Mouse (Mus musculus) cerebellum, adult 2 months (tissue): ENCODE measurements around the gene Klhl22. TPM values are rescaled to one million over a fixed set of nuclear protein-coding genes. Genes with fewer than 3 reads are reported as not detected.

ENCODE experiments used
- DNase-seq, 2 experiments: peaks; one replicate each; pipeline ENCODE4 v3.0.0; 2021
- H3K27ac ChIP-seq: fragments of 200-500 bp; 2 replicates; pipeline ENCODE4 v1.5.1; 2012; ENCODE audit warnings: low read length, control low read depth, inconsistent platforms; ENCODE audit not compliant: insufficient read depth
- H3K27me3 ChIP-seq: fragments of 200-500 bp; 2 replicates; pipeline ENCODE4 v1.6.1; 2012; ENCODE audit warnings: inconsistent platforms, mild to moderate bottlenecking, low read length, moderate library complexity; ENCODE audit not compliant: control insufficient read depth, insufficient read depth
- H3K4me1 ChIP-seq: fragments of 200-500 bp; 2 replicates; pipeline ENCODE4 v1.6.1; 2011; ENCODE audit warnings: low read length; ENCODE audit not compliant: control insufficient read depth, insufficient read depth
- H3K4me3 ChIP-seq: fragments of 200-500 bp; replicated peaks from 2 replicates; pipeline ENCODE3; 2011; ENCODE audit warnings: mild to moderate bottlenecking, low read depth, low read length, control low read depth; ENCODE audit not compliant: insufficient read depth
- CTCF ChIP-seq: fragments of 200-500 bp; IDR thresholded peaks from 2 replicates; pipeline ENCODE4 v1.5.1; 2011; ENCODE audit warnings: low read depth, mild to moderate bottlenecking, control low read depth, low read length, moderate library complexity, borderline replicate concordance; ENCODE audit not compliant: insufficient read depth
- POLR2A ChIP-seq: fragments of 200-500 bp; IDR thresholded peaks from 2 replicates; pipeline ENCODE4 v1.6.1; 2011; ENCODE audit warnings: low read length, control low read depth, borderline replicate concordance; ENCODE audit not compliant: insufficient read depth
- WGBS: fragments of 180-500 bp; shearing (Covaris S2); methylation state at CpG from one replicate; pipeline ENCODE4 v1.1.7; 2018; 5-methylcytosine and 5-hydroxymethylcytosine counted together
- polyA plus RNA-seq: library from polyadenylated mRNA; depleted of rRNA; stranded (reverse); fragments of >200 nt; gene quantifications from 2 replicates; pipeline ENCODE4 v1.2.3, GENCODE M21; 2012

Klhl22 gene
- polyA plus RNA-seq, 1 experiment, result 101 TPM

DNA sequence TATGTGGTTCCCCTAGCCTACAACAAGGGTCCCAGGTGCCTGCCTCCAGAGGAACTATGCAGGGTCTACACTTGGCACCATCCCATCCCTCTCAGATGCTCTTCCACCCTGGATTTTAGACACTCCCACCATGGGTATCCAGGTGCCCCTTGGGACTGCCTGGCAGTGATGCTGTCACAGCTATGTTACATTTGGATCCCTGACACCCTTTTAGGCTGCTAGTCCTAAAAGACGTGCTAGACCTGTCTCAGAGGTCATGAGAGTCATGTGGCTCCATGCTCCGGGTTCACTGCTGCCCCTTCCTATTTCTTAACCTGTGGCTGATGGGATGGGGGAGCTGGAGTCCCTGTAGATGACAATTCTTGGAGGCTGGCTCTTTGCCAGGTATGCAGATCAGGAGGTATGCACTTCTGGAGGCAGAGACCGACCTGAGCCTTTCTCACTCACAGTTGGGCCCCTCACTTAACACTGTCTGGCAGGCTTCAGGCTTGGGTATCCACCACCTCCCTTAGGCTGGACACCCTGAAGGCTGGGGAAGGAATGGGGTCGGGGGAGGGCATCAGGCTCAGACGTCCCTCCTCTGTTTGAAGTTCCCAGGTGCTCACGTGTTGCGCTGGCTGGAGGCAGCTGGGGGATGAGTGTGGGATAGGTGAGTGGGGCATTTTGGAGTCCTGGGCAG is 42.5 kb downstream of the Klhl22 start:
- H3K27ac ChIP-seq, result no peak overlapping the region
- H3K27me3 ChIP-seq, result peaks cover 5% of the 10 kb centered on the region; the same call in 1 of the 2 replicates
- no peak overlapping the region for H3K4me3 ChIP-seq
- peaks cover 9% of the 10 kb centered on the region for H3K4me1 ChIP-seq
- WGBS, result 20% methylated on average over 7 of the region's 7 CpGs
- DNase-seq, result no peak
- TF ChIP-seq POLR2A (no peak), CTCF (no peak)

- no peak for DNase-seq
- Histone ChIP-seq H3K27ac (no peak overlapping the region), H3K4me3 (peak overlapping the region; percentile 25), H3K27me3 (peaks cover 2% of the 10 kb centered on the region; the same call in 1 of the 2 replicates), H3K4me1 (peaks cover 9% of the 10 kb centered on the region)
- 6% methylated on average over 18 of the region's 18 CpGs for WGBS
- TF ChIP-seq POLR2A, result no peak
- TF ChIP-seq CTCF, result no peak
Measured at GRCm38 (mm10) chr16:17802456-17802838, 43.0 kb downstream of the Klhl22 start.

DNA sequence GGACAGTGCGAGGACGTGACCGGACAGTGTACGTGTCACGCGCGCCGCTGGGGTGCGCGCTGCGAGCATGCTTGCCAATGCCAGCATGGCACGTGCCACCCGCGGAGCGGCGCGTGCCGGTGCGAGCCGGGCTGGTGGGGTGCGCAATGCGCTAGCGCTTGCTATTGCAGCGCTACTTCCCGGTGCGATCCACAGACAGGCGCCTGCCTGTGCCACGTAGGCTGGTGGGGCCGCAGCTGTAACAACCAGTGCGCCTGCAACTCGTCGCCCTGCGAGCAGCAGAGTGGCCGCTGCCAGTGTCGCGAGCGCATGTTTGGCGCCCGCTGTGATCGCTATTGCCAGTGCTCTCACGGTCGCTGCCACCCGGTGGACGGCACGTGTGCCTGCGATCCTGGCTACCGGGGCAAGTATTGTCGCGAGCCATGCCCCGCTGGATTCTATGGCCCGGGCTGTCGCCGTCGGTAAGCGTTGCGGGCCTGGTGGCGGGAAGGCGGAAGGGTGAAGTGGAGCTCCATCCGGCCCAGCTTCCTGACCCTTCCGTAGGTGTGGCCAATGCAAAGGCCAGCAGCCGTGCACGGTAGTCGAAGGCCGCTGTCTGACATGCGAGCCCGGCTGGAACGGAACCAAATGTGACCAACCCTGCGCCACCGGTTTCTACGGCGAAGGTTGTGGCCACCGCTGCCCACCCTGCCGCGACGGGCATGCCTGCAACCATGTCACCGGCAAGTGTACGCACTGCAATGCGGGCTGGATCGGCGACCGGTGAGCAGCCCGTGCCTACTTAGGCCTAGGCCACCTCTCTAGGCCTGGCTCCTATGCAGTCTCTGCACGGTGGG is 43.6 kb downstream of the Klhl22 start:
- Histone ChIP-seq H3K27ac (no peak overlapping the region), H3K4me3 (peak overlapping the region; percentile 25), H3K27me3 (peaks cover 1% of the 10 kb centered on the region; the same call in 1 of the 2 replicates), H3K4me1 (peaks cover 9% of the 10 kb centered on the region)
- DNase-seq, result peak in 1 of 2 experiments; percentile 51
- 4% methylated on average over 83 of the region's 83 CpGs for WGBS
- TF ChIP-seq CTCF (no peak), POLR2A (no peak)

DNA sequence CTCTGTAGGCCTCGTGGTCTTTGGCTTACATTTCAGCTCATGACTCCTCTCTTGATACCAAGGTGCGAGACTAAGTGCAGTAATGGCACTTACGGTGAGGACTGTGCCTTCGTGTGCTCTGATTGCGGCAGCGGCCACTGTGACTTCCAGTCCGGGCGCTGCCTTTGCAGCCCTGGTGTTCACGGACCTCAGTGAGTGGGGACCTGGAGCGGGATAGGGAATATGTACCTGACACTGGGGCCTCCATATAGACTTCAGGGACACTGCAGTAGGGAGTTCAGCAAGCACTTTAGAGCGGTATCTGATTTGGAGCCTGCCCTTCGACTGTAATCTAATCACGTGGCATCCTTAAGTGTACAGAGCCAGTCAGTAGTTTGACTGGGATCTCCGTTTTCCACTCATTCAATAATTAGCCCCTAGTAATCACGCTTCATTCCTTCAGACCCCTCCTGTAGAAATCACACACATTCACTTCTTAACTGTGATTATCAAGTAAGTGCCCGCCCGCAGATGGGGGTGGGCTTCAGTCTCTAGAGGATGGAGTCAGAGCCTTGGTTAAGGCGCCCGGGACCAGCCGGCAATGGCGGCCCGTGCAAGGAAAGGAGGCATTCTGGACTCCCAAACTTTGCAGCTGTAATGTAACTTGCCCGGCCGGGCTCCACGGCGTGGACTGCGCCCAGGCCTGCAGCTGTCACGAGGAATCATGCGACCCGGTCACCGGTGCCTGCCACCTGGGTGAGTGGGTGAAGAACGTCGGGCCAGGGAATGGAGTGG is 44.4 kb downstream of the Klhl22 start:
- WGBS, result 37% methylated on average over 33 of the region's 33 CpGs
- Histone ChIP-seq H3K27ac (no peak overlapping the region), H3K4me3 (no peak overlapping the region), H3K27me3 (peaks cover 1% of the 10 kb centered on the region; the same call in 1 of the 2 replicates), H3K4me1 (peaks cover 9% of the 10 kb centered on the region)
- no peak for DNase-seq
- TF ChIP-seq CTCF (no peak), POLR2A (no peak)

DNA sequence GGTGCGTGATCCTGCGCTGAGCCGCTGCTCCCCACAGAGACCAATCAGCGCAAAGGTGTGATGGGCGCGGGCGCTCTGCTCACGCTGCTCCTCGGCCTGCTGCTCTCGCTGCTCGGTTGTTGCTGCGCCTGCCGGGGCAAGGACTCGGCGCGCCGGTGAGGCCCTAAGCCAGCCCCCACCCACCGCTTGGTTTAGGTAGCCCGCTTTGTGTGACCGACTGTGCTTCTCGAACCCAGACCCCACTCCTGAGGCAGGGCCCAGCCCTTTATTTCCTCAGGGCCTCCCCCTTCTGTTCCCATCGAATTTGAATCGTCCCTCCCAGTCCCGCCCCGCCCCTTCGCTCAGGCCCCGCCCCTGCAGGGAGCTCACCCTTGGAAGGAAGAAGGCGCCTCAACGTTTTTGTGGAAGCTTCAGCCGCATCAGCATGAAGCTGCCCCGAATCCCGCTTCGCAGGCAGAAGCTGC is 45.1 kb downstream of the Klhl22 start:
- H3K4me3 ChIP-seq, result no peak overlapping the region
- H3K27me3 ChIP-seq, result peaks cover 1% of the 10 kb centered on the region; the same call in 1 of the 2 replicates
- 9% methylated on average over 33 of the region's 33 CpGs for WGBS
- peaks cover 9% of the 10 kb centered on the region for H3K4me1 ChIP-seq
- peak in 1 of 2 experiments; percentile 40 for DNase-seq
- no peak overlapping the region for H3K27ac ChIP-seq
- no peak for TF ChIP-seq CTCF
- no peak for TF ChIP-seq POLR2A

DNA sequence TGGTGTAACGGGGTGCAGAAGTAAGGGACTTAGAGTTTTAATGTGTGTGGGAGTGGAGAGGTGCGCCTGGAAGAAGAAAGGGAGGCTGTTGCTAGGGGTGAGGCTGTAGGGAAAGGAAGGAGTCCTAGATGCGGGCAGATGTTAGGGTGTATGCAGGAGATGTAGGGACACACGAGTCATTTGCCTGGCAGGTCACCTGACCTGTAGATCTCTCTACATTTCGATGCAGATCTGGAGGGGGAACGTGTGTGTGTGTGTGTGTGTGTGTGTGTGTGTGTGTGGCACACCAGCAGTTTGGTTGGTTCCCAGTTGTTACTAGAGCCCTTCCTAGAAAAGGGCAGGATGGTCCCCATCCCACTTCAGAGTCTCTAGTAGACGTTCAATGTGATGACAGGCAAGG is 45.6 kb downstream of the Klhl22 start:
- no peak for DNase-seq
- WGBS, result 44% methylated on average over 7 of the region's 7 CpGs
- TF ChIP-seq CTCF (no peak), POLR2A (no peak)
- Histone ChIP-seq H3K4me1 (peaks cover 9% of the 10 kb centered on the region), H3K4me3 (no peak overlapping the region), H3K27ac (no peak overlapping the region), H3K27me3 (peaks cover 1% of the 10 kb centered on the region; the same call in 1 of the 2 replicates)

GRCm38 (mm10) chr16:17806581-17807191 is 47.3 kb downstream of the Klhl22 start:
- no peak for TF ChIP-seq CTCF
- TF ChIP-seq POLR2A, result no peak
- H3K27ac ChIP-seq, result 0 out of 2 replicates have a peak overlapping the region, but pooled peaks have one; percentile 6
- WGBS, result 2% methylated on average over 48 of the region's 50 CpGs
- H3K27me3 ChIP-seq, result peaks cover 1% of the 10 kb centered on the region; the same call in 1 of the 2 replicates
- H3K4me3 ChIP-seq, result peak overlapping the region; percentile 56
- peaks cover 9% of the 10 kb centered on the region for H3K4me1 ChIP-seq
- peak; percentile 45 to 71 for DNase-seq
